Mouse (Mus musculus) olfactory bulb, adult 2 months (tissue): ENCODE data around the gene Hdac9. TPM values are rescaled to one million over a fixed set of nuclear protein-coding genes. Genes with fewer than 3 reads are reported as not detected.

Experiments used
- H3K27ac ChIP-seq: fragments of 200-500 bp; 2 replicates; pipeline ENCODE4 v1.5.1; 2012; ENCODE audit warnings: low read depth, low read length; ENCODE audit not compliant: insufficient read depth
- H3K4me1 ChIP-seq: fragments of 200-500 bp; 2 replicates; pipeline ENCODE4 v1.6.1; 2012; ENCODE audit warnings: low read length; ENCODE audit not compliant: control insufficient read depth, insufficient read depth
- H3K4me3 ChIP-seq: fragments of 200-500 bp; 2 replicates; pipeline ENCODE4 v1.5.1; 2012; ENCODE audit warnings: mild to moderate bottlenecking, low read depth, low read length, moderate library complexity; ENCODE audit not compliant: insufficient read depth
- CTCF ChIP-seq: fragments of 200-500 bp; IDR thresholded peaks from 2 replicates; pipeline ENCODE4 v1.5.1; 2012; ENCODE audit warnings: low read depth, mild to moderate bottlenecking, low read length, moderate library complexity; ENCODE audit not compliant: insufficient read depth
- POLR2A ChIP-seq: fragments of 200-500 bp; IDR thresholded peaks from 2 replicates; pipeline ENCODE4 v1.6.1; 2012; ENCODE audit warnings: mild to moderate bottlenecking, low read depth, low read length, moderate library complexity; ENCODE audit not compliant: insufficient read depth
- WGBS: fragments of 180-500 bp; shearing (Covaris S2); methylation state at CpG from one replicate; pipeline ENCODE4 v1.1.7; 2018; 5-methylcytosine and 5-hydroxymethylcytosine counted together
- polyA plus RNA-seq: library from polyadenylated mRNA; stranded (reverse); fragments of >200 nt; gene quantifications from 2 replicates; pipeline ENCODE4 v1.2.4, GENCODE M21; 2012; ENCODE audit warnings: low replicate concordance; ENCODE audit not compliant: missing spikeins, insufficient read depth, insufficient read length

Hdac9 gene
- polyA plus RNA-seq, 1 experiment = not detected

- WGBS = 56% methylated on average over 4 of the region's 4 CpGs
- TF ChIP-seq CTCF = no peak
- TF ChIP-seq POLR2A = no peak
- no peak overlapping the region for H3K27ac ChIP-seq
- no peak overlapping the region for H3K4me3 ChIP-seq
- H3K4me1 ChIP-seq = no peaks in the 10 kb centered on the region
Measured at GRCm38 (mm10) chr12:34688941-34689340, 228.0 kb downstream of the Hdac9 start.

GRCm38 (mm10) chr12:34683375-34683774 lies 233.5 kb downstream of the Hdac9 start:
- Histone ChIP-seq H3K27ac (no peak overlapping the region), H3K4me3 (no peak overlapping the region), H3K4me1 (no peaks in the 10 kb centered on the region)
- WGBS = 50% methylated on average over 4 of the region's 4 CpGs
- TF ChIP-seq CTCF (no peak), POLR2A (no peak)

- H3K27ac ChIP-seq = no peak overlapping the region
- H3K4me1 ChIP-seq = no peaks in the 10 kb centered on the region
- no peak for TF ChIP-seq CTCF
- TF ChIP-seq POLR2A = no peak
- no peak overlapping the region for H3K4me3 ChIP-seq
- 96% methylated on average over 3 of the region's 3 CpGs for WGBS
Measured at GRCm38 (mm10) chr12:34682657-34683056, 234.2 kb downstream of the Hdac9 start.

- no peak overlapping the region for H3K4me3 ChIP-seq
- WGBS = 52% methylated on average over 5 of the region's 5 CpGs
- H3K27ac ChIP-seq = no peak overlapping the region
- H3K4me1 ChIP-seq = no peaks in the 10 kb centered on the region
- TF ChIP-seq POLR2A (no peak), CTCF (no peak)
Measured at GRCm38 (mm10) chr12:34680576-34680975, 236.3 kb downstream of the Hdac9 start.

GRCm38 (mm10) chr12:34677110-34677509 lies 239.8 kb downstream of the Hdac9 start:
- TF ChIP-seq POLR2A = no peak
- TF ChIP-seq CTCF = no peak
- Histone ChIP-seq H3K4me3 (no peak overlapping the region), H3K27ac (no peak overlapping the region), H3K4me1 (no peaks in the 10 kb centered on the region)
- 86% methylated on average over 6 of the region's 6 CpGs for WGBS

GRCm38 (mm10) chr12:34674235-34674634 lies 242.7 kb downstream of the Hdac9 start:
- WGBS = 72% methylated on average over 2 of the region's 2 CpGs
- TF ChIP-seq CTCF (no peak), POLR2A (no peak)
- no peaks in the 10 kb centered on the region for H3K4me1 ChIP-seq

GRCm38 (mm10) chr12:34673539-34673938 lies 243.4 kb downstream of the Hdac9 start:
- WGBS = 80% methylated on average over 4 of the region's 4 CpGs
- no peak for TF ChIP-seq POLR2A
- no peak for TF ChIP-seq CTCF

More at GRCm38 (mm10) chr12:34674235-34674634, 242.7 kb downstream of the Hdac9 start:
- no peak overlapping the region for H3K27ac ChIP-seq
- no peak overlapping the region for H3K4me3 ChIP-seq

GRCm38 (mm10) chr12:34664758-34665157 lies 252.1 kb downstream of the Hdac9 start:
- Histone ChIP-seq H3K27ac (no peak overlapping the region), H3K4me1 (no peaks in the 10 kb centered on the region), H3K4me3 (no peak overlapping the region)
- TF ChIP-seq CTCF (no peak), POLR2A (no peak)
- WGBS = 3% methylated on average over 3 of the region's 3 CpGs

More at GRCm38 (mm10) chr12:34673539-34673938, 243.4 kb downstream of the Hdac9 start:
- H3K4me3 ChIP-seq = no peak overlapping the region
- H3K27ac ChIP-seq = no peak overlapping the region
- H3K4me1 ChIP-seq = no peaks in the 10 kb centered on the region

GRCm38 (mm10) chr12:34661378-34661777 lies 255.5 kb downstream of the Hdac9 start:
- H3K4me1 ChIP-seq = no peaks in the 10 kb centered on the region
- H3K27ac ChIP-seq = no peak overlapping the region
- no peak overlapping the region for H3K4me3 ChIP-seq
- TF ChIP-seq POLR2A (no peak), CTCF (no peak)

- no peak overlapping the region for H3K27ac ChIP-seq
- TF ChIP-seq CTCF (no peak), POLR2A (no peak)
- no peaks in the 10 kb centered on the region for H3K4me1 ChIP-seq
- H3K4me3 ChIP-seq = no peak overlapping the region
- WGBS = 54% methylated on average over 5 of the region's 5 CpGs
Measured at GRCm38 (mm10) chr12:34660027-34660426, 256.9 kb downstream of the Hdac9 start.
